Mouse (Mus musculus): ENCODE results near the gene Nfasc. TPM values are rescaled to one million over a fixed set of nuclear protein-coding genes. Genes with fewer than 3 reads are reported as not detected.
A peak's percentile ranks its signal among the peaks of the same experiment; 100 is the strongest.

Nfasc gene
- polyA plus RNA-seq, 1 experiment from 2014 or later: 0.30 TPM

- no peak for DNase-seq (ENCODE audit: low spot score)
These were observed 199.6 kb downstream of the Nfasc start for GRCm38 (mm10) chr1:132541824-132542599.

- DNase-seq (ENCODE audit: low spot score): no peak
These were observed 200.3 kb downstream of the Nfasc start for GRCm38 (mm10) chr1:132541171-132541823.

- DNase-seq (ENCODE audit: low spot score): no peak
These were observed 200.9 kb downstream of the Nfasc start for GRCm38 (mm10) chr1:132540701-132541100.

- DNase-seq (ENCODE audit: low spot score): no peak
These were observed 203.9 kb downstream of the Nfasc start for GRCm38 (mm10) chr1:132537736-132538135.

GRCm38 (mm10) chr1:132536416-132536815, 205.2 kb downstream of the Nfasc start:
- DNase-seq (ENCODE audit: low spot score): no peak

GRCm38 (mm10) chr1:132535541-132535940, 206.1 kb downstream of the Nfasc start:
- no peak for DNase-seq (ENCODE audit: low spot score)

GRCm38 (mm10) chr1:132533840-132534239, 207.8 kb downstream of the Nfasc start:
- no peak for DNase-seq (ENCODE audit: low spot score)

- no peak for DNase-seq (ENCODE audit: low spot score)
These were observed 209.1 kb downstream of the Nfasc start for GRCm38 (mm10) chr1:132532521-132532920.

- no peak for DNase-seq (ENCODE audit: low spot score)
These were observed 210.9 kb downstream of the Nfasc start for GRCm38 (mm10) chr1:132530631-132531191.

- no peak for DNase-seq (ENCODE audit: low spot score)
These were observed 212.8 kb downstream of the Nfasc start for GRCm38 (mm10) chr1:132528647-132529334.

GRCm38 (mm10) chr1:132528071-132528470, 213.5 kb downstream of the Nfasc start:
- no peak for DNase-seq (ENCODE audit: low spot score)

GRCm38 (mm10) chr1:132525832-132526231, 215.8 kb downstream of the Nfasc start:
- peak; percentile 61 for DNase-seq (ENCODE audit: low spot score)

GRCm38 (mm10) chr1:132523920-132524319, 217.7 kb downstream of the Nfasc start:
- peak; percentile 57 for DNase-seq (ENCODE audit: low spot score)

- no peak for DNase-seq (ENCODE audit: low spot score)
These were observed 218.5 kb downstream of the Nfasc start for GRCm38 (mm10) chr1:132523048-132523447.

- DNase-seq (ENCODE audit: low spot score): peak; percentile 68
These were observed 220.8 kb downstream of the Nfasc start for GRCm38 (mm10) chr1:132520764-132521163.

- DNase-seq (ENCODE audit: low spot score): no peak
These were observed 221.9 kb downstream of the Nfasc start for GRCm38 (mm10) chr1:132519734-132520133.

- no peak for DNase-seq (ENCODE audit: low spot score)
These were observed 223.0 kb downstream of the Nfasc start for GRCm38 (mm10) chr1:132518621-132519020.

- no peak for DNase-seq (ENCODE audit: low spot score)
These were observed 224.8 kb downstream of the Nfasc start for GRCm38 (mm10) chr1:132516776-132517175.

GRCm38 (mm10) chr1:132515339-132515738, 226.3 kb downstream of the Nfasc start:
- no peak for DNase-seq (ENCODE audit: low spot score)
